Mouse (Mus musculus) kidney, postnatal 14 days (tissue): Measurements from ENCODE around the gene Sntg2.

Experiments used
- DNase-seq: peaks from one replicate; pipeline ENCODE4 v3.0.0; 2022; ENCODE audit warnings: mixed read lengths

Gene Sntg2

DNA sequence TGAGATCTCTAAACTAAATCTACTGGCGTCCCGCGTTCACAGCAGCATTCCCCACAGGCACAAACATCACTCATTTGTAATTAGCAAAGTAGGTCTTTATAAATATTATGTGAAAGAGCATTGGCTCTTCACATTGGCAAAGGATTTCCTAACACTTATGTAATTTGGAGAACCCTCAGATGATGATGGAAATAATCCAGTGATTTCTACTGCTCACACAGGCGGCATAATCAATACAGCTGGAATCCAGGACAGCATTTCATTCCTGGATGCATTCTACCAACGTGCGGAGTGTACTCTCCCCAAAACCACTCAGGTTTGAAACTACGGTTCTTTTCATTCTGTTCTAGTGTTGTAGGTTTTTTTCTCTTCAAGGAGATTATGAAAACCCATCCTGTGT, 172.6 kb downstream of the Sntg2 start:
- DNase-seq = no peak

DNA sequence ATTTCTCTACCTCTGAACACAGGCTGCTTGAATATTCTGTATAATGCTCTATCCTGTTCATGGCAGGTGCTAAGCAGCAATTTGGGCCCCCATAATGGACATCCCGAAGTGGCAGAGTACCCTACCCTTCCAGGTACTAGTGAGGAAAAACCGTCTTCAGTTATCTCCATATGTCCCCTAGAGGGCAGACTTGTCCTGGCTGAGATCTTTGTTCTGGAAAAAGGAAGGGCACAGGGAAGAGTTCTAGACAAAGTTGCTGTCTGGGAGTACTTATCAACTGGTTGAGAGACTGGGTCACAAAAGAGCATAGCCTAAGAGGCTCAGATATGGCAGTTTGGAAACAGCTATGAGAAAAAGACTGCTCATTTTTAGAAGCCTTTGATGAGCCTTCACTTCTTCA, 173.4 kb downstream of the Sntg2 start:
- DNase-seq = peak; percentile 43

- DNase-seq = no peak
Observed at GRCm38 (mm10) chr12:30198250-30198649, 174.9 kb downstream of the Sntg2 start.

DNA sequence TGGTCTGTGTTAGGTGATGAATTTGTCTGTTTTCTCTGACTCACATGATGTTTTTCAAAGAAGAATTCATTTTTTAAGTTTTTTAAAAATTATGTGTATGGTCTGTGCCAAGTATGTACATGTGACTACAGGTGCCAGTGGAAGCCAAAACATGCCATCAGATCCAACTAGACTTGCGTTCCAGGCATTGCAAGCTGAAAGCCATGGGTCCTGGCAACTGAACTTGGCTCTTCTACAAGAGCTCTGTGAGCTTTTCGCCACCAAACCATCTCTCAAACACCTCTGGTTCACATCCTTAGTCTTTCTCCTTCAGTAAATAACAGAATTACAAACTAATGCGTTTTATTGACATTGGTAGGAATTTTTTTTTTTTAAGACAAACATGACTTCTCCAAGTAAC, 191.5 kb downstream of the Sntg2 start:
- DNase-seq = no peak

DNA sequence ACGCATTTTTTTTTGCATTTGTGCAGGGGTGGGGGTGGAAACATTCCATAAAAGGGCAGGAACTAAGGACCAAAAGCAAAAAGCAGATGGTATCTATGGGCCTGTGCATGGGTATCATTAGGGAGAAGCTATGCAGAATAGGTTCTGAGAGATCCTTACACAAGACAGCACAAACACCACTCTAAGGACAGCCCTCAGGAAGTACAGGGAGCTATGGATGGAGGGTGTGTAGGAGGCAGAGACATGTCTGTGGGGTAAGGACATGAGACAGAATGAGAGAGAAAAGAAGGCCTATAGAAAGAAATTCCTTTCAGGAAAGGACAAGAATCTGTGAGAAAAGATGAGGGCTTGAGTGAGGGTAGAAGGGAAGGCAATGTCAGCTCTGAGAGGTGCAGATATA, 193.6 kb downstream of the Sntg2 start:
- no peak for DNase-seq

DNA sequence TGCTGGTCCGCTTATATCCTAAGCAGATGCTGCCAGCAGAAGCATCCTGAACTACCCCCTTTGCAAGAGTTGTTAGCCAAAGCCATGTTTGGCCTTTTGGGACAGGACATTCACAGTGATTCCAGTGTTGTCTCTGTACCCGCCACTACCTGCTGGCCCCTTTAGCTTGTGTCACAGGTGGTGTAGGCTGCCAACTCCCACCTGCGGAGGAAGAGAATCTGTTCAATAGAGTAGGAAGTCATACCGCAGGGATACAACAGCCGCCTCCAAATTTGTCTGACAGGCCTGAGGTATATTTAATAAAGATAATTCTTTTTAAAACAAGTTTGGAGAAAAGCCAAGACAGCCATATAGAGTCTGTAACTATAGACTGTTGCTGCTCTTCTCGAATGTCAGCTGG, 195.2 kb downstream of the Sntg2 start:
- DNase-seq = no peak

DNA sequence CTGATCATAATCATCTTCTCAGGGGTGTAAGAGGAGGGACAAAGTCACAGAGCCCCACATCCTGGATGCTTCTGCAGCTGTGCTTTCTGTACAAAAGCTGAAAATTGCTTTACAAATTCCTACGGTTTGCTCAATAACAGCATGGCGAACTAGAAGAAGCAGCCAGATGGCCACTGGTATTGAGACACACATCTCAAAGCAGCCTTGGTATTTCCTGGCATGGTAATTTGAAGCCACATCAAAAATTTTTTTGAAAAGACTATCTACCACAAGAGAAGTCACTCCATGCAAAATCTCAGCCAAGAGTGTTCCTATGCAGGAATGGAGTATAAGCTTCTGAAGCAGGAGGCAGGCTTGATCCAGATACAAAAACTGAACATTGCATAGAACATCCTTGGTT, 195.6 kb downstream of the Sntg2 start:
- DNase-seq = no peak

GRCm38 (mm10) chr12:30168491-30168890, 204.7 kb downstream of the Sntg2 start:
- DNase-seq = no peak

DNA sequence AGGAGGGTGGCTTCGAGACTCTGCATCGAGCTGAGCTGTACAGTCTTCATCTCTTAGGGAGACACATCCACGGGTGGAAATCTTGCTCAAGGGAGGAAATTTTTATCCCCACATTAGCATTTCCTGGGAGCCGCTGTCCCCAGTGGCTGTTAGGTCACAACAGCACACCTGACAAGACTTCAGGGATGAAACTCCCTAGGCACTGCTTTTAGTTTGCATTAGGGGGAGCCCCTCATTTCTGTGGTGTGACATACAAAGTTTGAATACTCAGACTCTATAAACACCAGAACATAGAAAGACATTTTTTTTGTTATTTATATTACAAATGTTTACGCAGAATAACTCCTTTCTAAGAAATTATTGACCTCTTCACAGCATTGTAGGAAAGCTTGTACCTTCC, 208.6 kb downstream of the Sntg2 start:
- no peak for DNase-seq

GRCm38 (mm10) chr12:30164005-30164404, 209.2 kb downstream of the Sntg2 start:
- DNase-seq = no peak

- DNase-seq = no peak
Observed at GRCm38 (mm10) chr12:30161731-30162406, 211.3 kb downstream of the Sntg2 start.

DNA sequence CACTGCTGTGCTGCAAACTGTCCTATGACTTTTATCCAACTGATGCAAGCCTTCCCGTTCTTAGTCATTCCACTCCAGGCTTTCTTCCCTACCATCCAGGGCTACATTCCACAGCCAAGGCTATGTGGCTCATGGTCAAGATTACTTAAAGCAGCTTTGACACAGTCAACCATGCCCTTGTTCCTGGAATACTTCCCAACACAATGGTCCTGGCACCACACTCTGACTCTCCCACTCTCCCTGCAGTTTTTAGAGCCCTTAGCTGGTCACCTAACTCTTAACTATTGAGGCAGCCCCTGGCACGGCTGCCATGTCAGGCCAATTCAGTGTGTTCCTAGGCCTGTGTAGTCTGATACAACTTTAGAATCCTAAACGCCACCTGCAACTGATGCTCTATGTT, 212.7 kb downstream of the Sntg2 start:
- peak; percentile 42 for DNase-seq

- DNase-seq = no peak
Observed at GRCm38 (mm10) chr12:30159788-30160187, 213.4 kb downstream of the Sntg2 start.

GRCm38 (mm10) chr12:30154079-30154673, 219.0 kb downstream of the Sntg2 start:
- DNase-seq = no peak

DNA sequence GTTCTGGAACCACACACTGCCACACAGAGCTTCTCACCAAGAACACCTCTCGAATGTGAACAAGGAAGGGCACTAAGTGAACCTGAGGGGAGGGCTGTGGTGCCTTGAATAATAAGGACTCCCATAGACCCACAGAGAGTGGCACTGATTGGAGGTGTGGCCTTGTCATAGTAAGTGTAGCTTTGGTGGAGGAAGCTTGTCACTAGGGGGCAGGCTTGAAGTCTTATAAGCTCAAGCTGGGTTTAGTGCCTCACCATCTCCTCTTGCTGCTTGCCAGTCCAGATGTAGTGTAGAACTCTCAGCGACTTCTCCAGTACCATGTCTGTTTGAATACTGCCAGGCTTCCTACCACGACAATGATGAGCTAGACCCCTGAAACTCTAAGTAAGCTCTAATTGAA, 231.1 kb downstream of the Sntg2 start:
- DNase-seq = peak; percentile 22

- DNase-seq = no peak
Observed at GRCm38 (mm10) chr12:30132524-30132923, 240.7 kb downstream of the Sntg2 start, which contains the start of gene Tpo. Gene Tpo (minus strand): TSS chr12:30132624.

DNA sequence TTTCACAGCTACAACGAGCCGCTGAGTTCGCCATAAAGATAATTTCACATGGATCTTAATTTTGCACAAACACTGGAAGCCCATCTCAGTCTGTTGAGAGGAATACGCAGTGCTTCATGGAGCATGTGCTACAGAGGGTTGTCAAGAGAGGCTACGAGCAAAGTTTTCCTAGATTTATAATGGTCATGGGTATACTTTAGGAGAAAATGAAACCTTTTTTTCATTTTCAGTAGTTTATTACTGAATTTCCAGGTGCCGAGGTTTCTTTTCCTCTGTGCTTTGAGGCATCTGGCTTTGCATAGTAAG, 243.8 kb downstream of the Sntg2 start:
- no peak for DNase-seq

DNA sequence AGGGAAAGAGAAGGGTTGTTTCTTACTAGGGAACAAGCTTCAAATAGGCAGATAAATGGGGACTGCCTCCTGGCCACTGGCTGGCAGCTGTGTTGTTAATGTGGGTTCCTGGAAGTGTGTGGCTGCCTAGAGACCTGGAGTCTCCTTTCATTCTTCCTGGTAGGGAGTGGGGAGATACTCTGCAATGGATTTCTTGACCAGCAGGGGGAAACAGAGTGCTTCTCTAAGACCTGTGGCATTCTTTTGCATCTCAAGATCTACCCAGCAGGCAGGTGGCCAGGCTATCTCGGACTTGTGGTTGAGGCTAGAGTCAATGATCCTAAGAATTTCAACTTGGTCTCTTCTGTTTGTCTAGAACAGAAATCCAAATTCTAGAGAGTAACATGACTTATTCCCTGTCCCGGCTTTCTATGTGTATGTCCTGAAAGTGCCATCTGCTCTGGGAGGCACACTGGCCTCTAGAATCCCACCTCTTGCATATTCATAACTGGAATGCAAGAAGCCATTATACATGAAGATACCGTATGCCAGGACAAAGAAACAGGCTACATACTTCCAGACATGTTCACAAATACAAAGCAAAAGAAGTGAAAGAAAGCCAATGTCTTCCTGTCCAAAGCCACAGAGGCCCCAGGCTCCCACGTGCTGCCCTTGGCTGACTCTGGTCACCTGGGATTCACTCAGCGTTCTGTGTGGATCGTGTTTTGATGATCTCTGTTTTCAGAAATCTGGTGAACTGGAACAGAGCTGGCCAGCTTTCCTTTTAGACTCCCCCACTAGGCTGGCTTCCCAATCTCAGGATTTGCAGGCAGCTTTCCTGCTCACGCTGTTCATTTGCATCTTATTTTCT, 244.4 kb downstream of the Sntg2 start:
- peak; percentile 75 for DNase-seq
